1 mouse cellular context compared by ENCODE assay signal in genomic region chr7:126818818-126819217, GRCm38 (mm10).
A peak's percentile ranks its signal among the peaks of the same experiment; 100 is the strongest.
TF ChIP-seq lines count a peak whose summit lies in the region.

No protein-coding gene starts in this region.

TF ChIP-seq in MEL, 35 proteins besides CTCF, POLR2A, EP300 and RAD21 (continued from another document):
- TF ChIP-seq ZNF384 (IDR thresholded peaks at IDR 0.05; ENCODE audit: low read depth, low read length) (peak; percentile 64), SMC3 (IDR thresholded peaks at IDR 0.05; ENCODE audit: low read depth, low read length) (peak; percentile 19; the same call in 1 of the 2 replicates)
